Mouse (Mus musculus) bone marrow macrophage, adult 2 months (primary cell): Measurements from ENCODE around the gene Micall1.

Experiments used
- CTCF ChIP-seq: IDR thresholded peaks from 2 replicates; pipeline ENCODE4 v1.5.1; 2012; ENCODE audit warnings: low read depth, mild to moderate bottlenecking, low read length, moderate library complexity
- POLR2A ChIP-seq: IDR thresholded peaks from 2 replicates; pipeline ENCODE4 v1.6.1; 2012; ENCODE audit warnings: mild to moderate bottlenecking, low read depth, low read length, borderline replicate concordance

DNA sequence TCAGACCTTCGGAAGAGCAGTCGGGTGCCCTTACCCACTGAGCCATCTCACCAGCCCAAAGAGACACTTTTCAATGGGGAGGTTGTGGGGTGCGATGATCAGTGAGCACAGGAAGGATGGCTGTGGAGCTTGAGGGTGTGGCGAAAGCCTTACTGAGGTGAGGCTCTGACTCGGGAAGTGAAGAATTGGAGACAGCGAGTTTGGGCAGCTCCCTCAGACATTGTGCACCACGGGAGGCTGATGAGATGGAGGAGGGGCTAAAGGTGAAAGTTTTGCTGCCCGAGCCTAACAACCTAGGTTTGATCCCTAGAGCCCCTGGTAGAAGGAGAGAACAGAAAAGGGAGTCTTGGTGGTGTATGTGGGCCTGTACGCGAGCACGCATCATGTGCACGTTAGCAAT is 34.6 kb downstream of the Micall1 start:
- no peak for TF ChIP-seq POLR2A
- no peak for TF ChIP-seq CTCF
